Mouse (Mus musculus) heart, embryonic 11.5 days (tissue): ENCODE results near the gene Dok4. TPM values are rescaled to one million over a fixed set of nuclear protein-coding genes. Genes with fewer than 3 reads are reported as not detected.
A peak's percentile ranks its signal among the peaks of the same experiment; 100 is the strongest.

Experiments
- ATAC-seq: fragments of 200-750 bp; cut with Nextera tagmentation; replicated peaks from 2 replicates; pipeline ENCODE4 v1.8.0; 2017; ENCODE audit warnings: moderate library complexity; ENCODE audit not compliant: insufficient number of reproducible peaks, low FRiP score, low TSS enrichment
- H3K27ac ChIP-seq: fragments of 300-500 bp; sonication (generic); 2 replicates; pipeline ENCODE4 v1.5.1; 2014; ENCODE audit warnings: mild to moderate bottlenecking, low read depth, low read length
- H3K27me3 ChIP-seq: fragments of 300-500 bp; sonication (generic); 2 replicates; pipeline ENCODE4 v1.6.1; 2014; ENCODE audit warnings: mild to moderate bottlenecking, low read length, mixed read lengths; ENCODE audit not compliant: control insufficient read depth, insufficient read depth
- H3K36me3 ChIP-seq: fragments of 300-500 bp; sonication (generic); 2 replicates; pipeline ENCODE4 v1.6.1; 2014; ENCODE audit warnings: mild to moderate bottlenecking, low read length, moderate library complexity, mixed read lengths; ENCODE audit not compliant: control insufficient read depth, insufficient read depth
- H3K4me1 ChIP-seq: fragments of 300-500 bp; sonication (generic); 2 replicates; pipeline ENCODE4 v1.6.1; 2014; ENCODE audit warnings: low read length; ENCODE audit not compliant: control insufficient read depth, insufficient read depth
- H3K4me2 ChIP-seq: fragments of 300-500 bp; sonication (generic); 2 replicates; pipeline ENCODE4 v1.6.1; 2014; ENCODE audit warnings: mild to moderate bottlenecking, moderate library complexity
- H3K4me3 ChIP-seq: fragments of 300-500 bp; sonication (generic); 2 replicates; pipeline ENCODE4 v1.5.1; 2014; ENCODE audit warnings: low read depth, low read length
- H3K9ac ChIP-seq: fragments of 300-500 bp; sonication (generic); 2 replicates; pipeline ENCODE4 v1.6.1; 2014; ENCODE audit warnings: mild to moderate bottlenecking, low read depth, low read length, moderate library complexity
- H3K9me3 ChIP-seq: fragments of 300-500 bp; sonication (generic); replicated peaks from 2 replicates; pipeline ENCODE4 v1.6.1; 2016; ENCODE audit warnings: low read length; ENCODE audit not compliant: control insufficient read depth
- WGBS: fragments of 180-500 bp; shearing (Covaris S2); extraction: QIAGEN DNeasy Blood & Tissue Kit; methylation state at CpG from one replicate; pipeline ENCODE4 v1.1.7; 2014; ENCODE audit not compliant: insufficient replicate concordance; 5-methylcytosine and 5-hydroxymethylcytosine counted together
- polyA plus RNA-seq: library from polyadenylated mRNA; unstranded; fragments of >200 nt; fragmentation: Nextera tagmentation; extraction: Ambion mirVana; gene quantifications from 2 replicates; pipeline ENCODE4 v1.2.1, GENCODE M21; 2014

Dok4 gene
- 46.2 and 57.7 TPM in 2 replicates for polyA plus RNA-seq

- H3K4me2 ChIP-seq, result peak within 1 kb of the TSS; percentile 93
- H3K9me3 ChIP-seq, result no peaks in the 10 kb centered on the region
- ATAC-seq, result peak; percentile 78
- no peaks in the 10 kb centered on the region for H3K36me3 ChIP-seq
- H3K27me3 ChIP-seq, result no peaks in the 10 kb centered on the region
- peak within 1 kb of the TSS; percentile 85 for H3K27ac ChIP-seq
- WGBS, result under 1% methylated on average over 27 of the region's 37 CpGs
- H3K4me1 ChIP-seq, result peaks cover 40% of the 10 kb centered on the region
- H3K9ac ChIP-seq, result peak within 1 kb of the TSS; percentile 89
- H3K4me3 ChIP-seq, result peak within 1 kb of the TSS; percentile 82
Measured at GRCm38 (mm10) chr8:94876197-94876730, at the start of gene Dok4. Dok4 (minus strand) TSS chr8:94876330.

- peak within 1 kb of the TSS; percentile 76 for H3K27ac ChIP-seq
- H3K27me3 ChIP-seq, result no peaks in the 10 kb centered on the region; the same call in 1 of the 2 replicates
Measured at GRCm38 (mm10) chr8:94923405-94923804, 47.3 kb upstream of the Dok4 start, which contains the start of gene Adgrg5. Adgrg5 (plus strand) TSS chr8:94923694.

GRCm38 (mm10) chr8:94922602-94923001 lies 46.5 kb upstream of the Dok4 start:
- Histone ChIP-seq H3K4me1 (peaks cover 18% of the 10 kb centered on the region), H3K4me2 (peak overlapping the region; percentile 37), H3K9me3 (no peaks in the 10 kb centered on the region), H3K9ac (0 out of 2 replicates have a peak overlapping the region, but pooled peaks have one; percentile 46), H3K27me3 (no peaks in the 10 kb centered on the region; the same call in 1 of the 2 replicates), H3K36me3 (no peaks in the 10 kb centered on the region), H3K27ac (peak overlapping the region; percentile 76), H3K4me3 (no peak overlapping the region)
- ATAC-seq, result 0 out of 2 replicates have a peak, but pooled peaks have one; percentile 27
- 15% methylated on average over 8 of the region's 8 CpGs for WGBS

More at GRCm38 (mm10) chr8:94923405-94923804, 47.3 kb upstream of the Dok4 start, which contains the start of gene Adgrg5:
- Histone ChIP-seq H3K36me3 (no peaks in the 10 kb centered on the region), H3K9me3 (no peaks in the 10 kb centered on the region), H3K4me2 (peak within 1 kb of the TSS; percentile 37), H3K9ac (0 out of 2 replicates have a peak within 1 kb of the TSS, but pooled peaks have one; percentile 46), H3K4me1 (peaks cover 14% of the 10 kb centered on the region), H3K4me3 (no peak within 1 kb of the TSS)
- WGBS, result 54% methylated on average over 8 of the region's 8 CpGs
- ATAC-seq, result no peak

GRCm38 (mm10) chr8:94922176-94922575 lies 46.0 kb upstream of the Dok4 start:
- 0 out of 2 replicates have a peak overlapping the region, but pooled peaks have one; percentile 46 for H3K9ac ChIP-seq
- no peak overlapping the region for H3K4me3 ChIP-seq
- WGBS, result 53% methylated on average over 6 of the region's 6 CpGs
- peaks cover 18% of the 10 kb centered on the region for H3K4me1 ChIP-seq
- H3K27me3 ChIP-seq, result no peaks in the 10 kb centered on the region; the same call in 1 of the 2 replicates
- no peaks in the 10 kb centered on the region for H3K9me3 ChIP-seq
- peak overlapping the region; percentile 76 for H3K27ac ChIP-seq
- no peaks in the 10 kb centered on the region for H3K36me3 ChIP-seq
- ATAC-seq, result no peak
- no peak overlapping the region; the same call in 1 of the 2 replicates for H3K4me2 ChIP-seq

- Histone ChIP-seq H3K4me3 (no peak overlapping the region), H3K27ac (no peak overlapping the region), H3K36me3 (no peaks in the 10 kb centered on the region), H3K9me3 (no peaks in the 10 kb centered on the region), H3K4me2 (no peak overlapping the region), H3K9ac (no peak overlapping the region), H3K4me1 (peaks cover 46% of the 10 kb centered on the region), H3K27me3 (no peaks in the 10 kb centered on the region)
- no peak for ATAC-seq
Measured at GRCm38 (mm10) chr8:94919256-94919655, 43.1 kb upstream of the Dok4 start.

- Histone ChIP-seq H3K36me3 (no peaks in the 10 kb centered on the region), H3K9me3 (no peaks in the 10 kb centered on the region), H3K27me3 (peaks cover 2% of the 10 kb centered on the region; the same call in 1 of the 2 replicates), H3K4me1 (peaks cover 57% of the 10 kb centered on the region), H3K27ac (peak within 1 kb of the TSS; percentile 81), H3K4me3 (peak within 1 kb of the TSS; percentile 91), H3K9ac (peak within 1 kb of the TSS; percentile 92), H3K4me2 (peak within 1 kb of the TSS; percentile 87)
- peak; percentile 70 for ATAC-seq
- WGBS, result 1% methylated on average over 51 of the region's 51 CpGs
Measured at GRCm38 (mm10) chr8:94917851-94918495, 41.8 kb upstream of the Dok4 start, which contains the start of gene Ccdc102a. Ccdc102a (minus strand) TSS chr8:94918098.

- peaks cover 53% of the 10 kb centered on the region for H3K4me1 ChIP-seq
- peak; percentile 92 for ATAC-seq
- WGBS, result under 1% methylated on average over 26 of the region's 27 CpGs
- peak overlapping the region; percentile 92 for H3K9ac ChIP-seq
- H3K27me3 ChIP-seq, result peaks cover 9% of the 10 kb centered on the region
- H3K9me3 ChIP-seq, result no peaks in the 10 kb centered on the region
- H3K27ac ChIP-seq, result peak overlapping the region; percentile 81; the same call in 1 of the 2 replicates
- peaks cover 6% of the 10 kb centered on the region; the same call in 1 of the 2 replicates for H3K36me3 ChIP-seq
- peak overlapping the region; percentile 91 for H3K4me3 ChIP-seq
- H3K4me2 ChIP-seq, result peak overlapping the region; percentile 87
Measured at GRCm38 (mm10) chr8:94917352-94917751, 41.2 kb upstream of the Dok4 start.

GRCm38 (mm10) chr8:94916960-94917324 lies 40.8 kb upstream of the Dok4 start:
- Histone ChIP-seq H3K9ac (peak overlapping the region; percentile 92), H3K27ac (no peak overlapping the region), H3K4me2 (peak overlapping the region; percentile 87), H3K9me3 (no peaks in the 10 kb centered on the region), H3K27me3 (peaks cover 9% of the 10 kb centered on the region), H3K4me3 (peak overlapping the region; percentile 91), H3K4me1 (peaks cover 51% of the 10 kb centered on the region), H3K36me3 (peaks cover 8% of the 10 kb centered on the region; the same call in 1 of the 2 replicates)
- 8% methylated on average over 10 of the region's 10 CpGs for WGBS
- no peak for ATAC-seq
